Mouse (Mus musculus) layer of hippocampus, adult 9-11 months (tissue): ENCODE data around the gene Rassf2.

Experiments used
- DNase-seq: peaks from one replicate; pipeline ENCODE4 v3.0.0; 2022

Gene Rassf2

GRCm38 (mm10) chr2:132004495-132005136 lies 25.4 kb downstream of the Rassf2 start:
- no peak for DNase-seq

- DNase-seq = no peak
Observed at GRCm38 (mm10) chr2:132003916-132004315, 26.1 kb downstream of the Rassf2 start.

GRCm38 (mm10) chr2:132001696-132002334 lies 28.2 kb downstream of the Rassf2 start:
- DNase-seq = no peak

- no peak for DNase-seq
Observed at GRCm38 (mm10) chr2:131997356-131997755, 32.7 kb downstream of the Rassf2 start.

- DNase-seq = no peak
Observed at GRCm38 (mm10) chr2:131996369-131996768, 33.7 kb downstream of the Rassf2 start.

- peak; percentile 45 for DNase-seq
Observed at GRCm38 (mm10) chr2:131995742-131996141, 34.3 kb downstream of the Rassf2 start.

- DNase-seq = no peak
Observed at GRCm38 (mm10) chr2:131994971-131995370, 35.1 kb downstream of the Rassf2 start.

- DNase-seq = no peak
Observed at GRCm38 (mm10) chr2:131993563-131994088, 36.4 kb downstream of the Rassf2 start.

GRCm38 (mm10) chr2:131993151-131993550 lies 36.9 kb downstream of the Rassf2 start:
- no peak for DNase-seq

- no peak for DNase-seq
Observed at GRCm38 (mm10) chr2:131992487-131992886, 37.6 kb downstream of the Rassf2 start.

GRCm38 (mm10) chr2:131988550-131988949 lies 41.5 kb downstream of the Rassf2 start:
- DNase-seq = no peak

- no peak for DNase-seq
Observed at GRCm38 (mm10) chr2:131987950-131988349, 42.1 kb downstream of the Rassf2 start.

GRCm38 (mm10) chr2:131982546-131983196 lies 47.4 kb downstream of the Rassf2 start:
- DNase-seq = peak; percentile 55

GRCm38 (mm10) chr2:131980866-131981265 lies 49.2 kb downstream of the Rassf2 start:
- no peak for DNase-seq

GRCm38 (mm10) chr2:131976663-131977062 lies 53.4 kb downstream of the Rassf2 start:
- no peak for DNase-seq

- no peak for DNase-seq
Observed at GRCm38 (mm10) chr2:131971098-131971497, 59.0 kb downstream of the Rassf2 start.

- no peak for DNase-seq
Observed at GRCm38 (mm10) chr2:131970597-131970996, 59.5 kb downstream of the Rassf2 start.

GRCm38 (mm10) chr2:131961671-131962070 lies 68.4 kb downstream of the Rassf2 start:
- no peak for DNase-seq

GRCm38 (mm10) chr2:131957731-131958222 lies 72.3 kb downstream of the Rassf2 start:
- DNase-seq = no peak

GRCm38 (mm10) chr2:131956336-131957256 lies 73.5 kb downstream of the Rassf2 start:
- no peak for DNase-seq

GRCm38 (mm10) chr2:131955264-131955663 lies 74.8 kb downstream of the Rassf2 start:
- no peak for DNase-seq

- no peak for DNase-seq
Observed at GRCm38 (mm10) chr2:131954835-131955234, 75.2 kb downstream of the Rassf2 start.

- no peak for DNase-seq
Observed at GRCm38 (mm10) chr2:131953711-131954110, 76.3 kb downstream of the Rassf2 start.
